Mouse (Mus musculus) neural tube, embryonic 14.5 days (tissue): ENCODE measurements around the gene Hmgb3. TPM values are rescaled to one million over a fixed set of nuclear protein-coding genes. Genes with fewer than 3 reads are reported as not detected.
A peak's percentile ranks its signal among the peaks of the same experiment; 100 is the strongest.
"Not testable (repeated sequence)": the region's sequence is repeated elsewhere in the genome, so short reads cannot be mapped to it uniquely, and the experiment has no call there.

ENCODE experiments used
- ATAC-seq: fragments of 200-750 bp; cut with Nextera tagmentation; 2 replicates; pipeline ENCODE4 v1.8.0; 2017; ENCODE audit warnings: low read depth, mild to moderate bottlenecking, moderate TSS enrichment, moderate library complexity
- H3K27ac ChIP-seq: fragments of 300-500 bp; sonication (generic); 2 replicates; pipeline ENCODE4 v1.5.1; 2014; ENCODE audit warnings: low read depth, mild to moderate bottlenecking, control low read depth, low read length, moderate library complexity, mixed read lengths
- H3K27me3 ChIP-seq: fragments of 300-500 bp; sonication (generic); 2 replicates; pipeline ENCODE4 v1.6.1; 2014; ENCODE audit warnings: low read length; ENCODE audit not compliant: control insufficient read depth, insufficient read depth
- H3K36me3 ChIP-seq: fragments of 300-500 bp; sonication (generic); 2 replicates; pipeline ENCODE4 v1.6.1; 2014; ENCODE audit warnings: low read length, mixed read lengths; ENCODE audit not compliant: control insufficient read depth, insufficient read depth
- H3K4me1 ChIP-seq: fragments of 300-500 bp; sonication (generic); 2 replicates; pipeline ENCODE4 v1.6.1; 2014; ENCODE audit warnings: low read length; ENCODE audit not compliant: control insufficient read depth, insufficient read depth
- H3K4me2 ChIP-seq: fragments of 300-500 bp; sonication (generic); 2 replicates; pipeline ENCODE4 v1.6.1; 2014; ENCODE audit warnings: mild to moderate bottlenecking, low read depth, low read length, control low read depth
- H3K4me3 ChIP-seq: fragments of 300-500 bp; sonication (generic); 2 replicates; pipeline ENCODE4 v1.5.1; 2014; ENCODE audit warnings: low read depth, low read length, control low read depth, mixed read lengths
- H3K9ac ChIP-seq: fragments of 300-500 bp; sonication (generic); replicated peaks from 2 replicates; pipeline ENCODE4 v1.6.1; 2014; ENCODE audit warnings: low read depth, mild to moderate bottlenecking, control low read depth, low read length, mixed read lengths
- H3K9me3 ChIP-seq: fragments of 300-500 bp; sonication (generic); 2 replicates; pipeline ENCODE4 v1.6.1; 2016; ENCODE audit warnings: low read length; ENCODE audit not compliant: control insufficient read depth
- WGBS: fragments of 180-500 bp; shearing (Covaris S2); extraction: QIAGEN DNeasy Blood & Tissue Kit; methylation state at CpG from one replicate; pipeline ENCODE4 v1.1.7; 2014; 5-methylcytosine and 5-hydroxymethylcytosine counted together
- polyA plus RNA-seq: library from polyadenylated mRNA; unstranded; fragments of >200 nt; fragmentation: Nextera tagmentation; extraction: Ambion mirVana; gene quantifications from 2 replicates; pipeline ENCODE4 v1.2.1, GENCODE M21; 2014

The Hmgb3 gene
- polyA plus RNA-seq, result 378 and 434 TPM in 2 replicates

- H3K4me1 ChIP-seq, result no peaks in the 10 kb centered on the region
- H3K4me3 ChIP-seq, result peak within 1 kb of the TSS; percentile 64
- no peaks in the 10 kb centered on the region for H3K27me3 ChIP-seq
- H3K9me3 ChIP-seq, result no peaks in the 10 kb centered on the region
- peak; percentile 97 for ATAC-seq
- H3K36me3 ChIP-seq, result no peaks in the 10 kb centered on the region
- 30% methylated on average over 47 of the region's 59 CpGs for WGBS
- H3K4me2 ChIP-seq, result peak within 1 kb of the TSS; percentile 54
- peak within 1 kb of the TSS; percentile 96 for H3K27ac ChIP-seq
- H3K9ac ChIP-seq, result peak within 1 kb of the TSS; percentile 82
Measured at GRCm38 (mm10) chrX:71555415-71556114, at the start of gene Hmgb3. Gene Hmgb3, plus strand, starts transcription at chrX:71555918.

DNA sequence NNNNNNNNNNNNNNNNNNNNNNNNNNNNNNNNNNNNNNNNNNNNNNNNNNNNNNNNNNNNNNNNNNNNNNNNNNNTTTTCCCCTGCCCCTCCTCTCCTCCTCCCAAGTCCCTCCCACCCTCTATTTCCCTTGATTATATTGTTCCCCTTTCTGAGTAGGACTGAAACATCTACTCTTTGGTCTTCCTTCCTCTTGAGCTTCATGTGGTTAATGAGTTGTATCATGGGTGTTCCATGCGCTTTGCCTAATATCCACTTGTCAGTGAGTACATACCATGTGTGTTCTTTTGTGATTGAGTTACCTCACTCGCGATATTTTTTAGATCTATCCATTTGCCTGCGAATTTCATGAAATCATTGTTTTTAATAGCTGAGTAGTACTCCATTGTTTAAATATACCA lies 49.1 kb upstream of the Hmgb3 start:
- not testable (repeated sequence) for H3K27ac ChIP-seq, H3K4me1 ChIP-seq, H3K9ac ChIP-seq, ATAC-seq, H3K4me2 ChIP-seq, H3K4me3 ChIP-seq, H3K27me3 ChIP-seq, H3K9me3 ChIP-seq, H3K36me3 ChIP-seq
- 89% methylated on average over 4 of the region's 4 CpGs for WGBS

DNA sequence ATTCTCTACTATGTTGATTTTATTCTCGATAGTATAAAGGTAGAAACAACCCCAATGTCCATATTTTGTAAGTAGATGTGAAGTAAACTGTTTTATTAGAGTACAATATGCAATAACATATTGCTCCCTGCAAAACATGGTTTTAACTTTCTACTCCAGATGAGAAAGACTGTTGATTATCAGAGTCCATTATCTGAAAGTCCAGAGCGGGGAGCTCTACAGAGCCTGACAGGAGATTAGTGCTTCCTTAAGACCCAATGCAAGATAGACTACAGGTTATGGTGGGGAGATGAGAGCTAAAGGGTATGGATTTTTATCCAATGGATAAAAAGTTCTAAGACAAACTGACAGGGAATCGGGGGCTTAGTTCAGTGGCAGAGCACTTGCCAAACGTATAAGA lies 36.5 kb upstream of the Hmgb3 start:
- Histone ChIP-seq H3K27me3 (no peaks in the 10 kb centered on the region), H3K4me1 (no peaks in the 10 kb centered on the region), H3K27ac (no peak overlapping the region), H3K9ac (no peak overlapping the region), H3K36me3 (no peaks in the 10 kb centered on the region), H3K9me3 (no peaks in the 10 kb centered on the region), H3K4me3 (no peak overlapping the region), H3K4me2 (no peak overlapping the region)
- WGBS, result 90% methylated on average over 4 of the region's 4 CpGs
- ATAC-seq, result no peak

GRCm38 (mm10) chrX:71522889-71523288 lies 32.8 kb upstream of the Hmgb3 start:
- no peaks in the 10 kb centered on the region for H3K9me3 ChIP-seq
- H3K4me1 ChIP-seq, result no peaks in the 10 kb centered on the region
- H3K36me3 ChIP-seq, result no peaks in the 10 kb centered on the region
- 87% methylated on average over 3 of the region's 3 CpGs for WGBS
- H3K4me2 ChIP-seq, result no peak overlapping the region
- H3K27me3 ChIP-seq, result no peaks in the 10 kb centered on the region
- no peak overlapping the region for H3K27ac ChIP-seq
- no peak overlapping the region for H3K9ac ChIP-seq
- H3K4me3 ChIP-seq, result no peak overlapping the region
- no peak for ATAC-seq

DNA sequence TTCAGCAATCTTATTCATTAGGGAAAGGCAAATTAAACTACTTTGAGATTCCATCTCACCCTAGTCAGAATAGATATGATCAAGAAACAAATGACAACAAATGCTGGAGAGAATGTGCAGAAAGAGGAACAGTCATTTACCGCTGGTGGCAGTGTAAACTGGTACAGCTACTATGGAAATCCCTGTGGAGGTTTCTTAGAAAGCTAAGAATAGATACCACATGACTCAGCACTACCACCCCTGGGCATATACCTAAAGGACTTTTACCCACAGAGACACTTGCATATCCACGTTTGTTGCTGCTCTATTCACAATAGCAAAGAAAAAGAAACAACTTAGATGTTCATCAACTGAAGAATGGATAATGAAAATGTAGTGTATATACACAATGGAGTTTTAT lies 31.4 kb upstream of the Hmgb3 start:
- H3K4me2 ChIP-seq, result no peak overlapping the region
- 0 out of 2 replicates have a peak, but pooled peaks cover 2% of the 10 kb centered on the region for H3K4me1 ChIP-seq
- no peaks in the 10 kb centered on the region for H3K9me3 ChIP-seq
- ATAC-seq, result no peak
- no peaks in the 10 kb centered on the region for H3K36me3 ChIP-seq
- no peak overlapping the region for H3K9ac ChIP-seq
- WGBS, result 80% methylated on average over 2 of the region's 2 CpGs
- H3K27me3 ChIP-seq, result no peaks in the 10 kb centered on the region
- no peak overlapping the region for H3K27ac ChIP-seq
- no peak overlapping the region for H3K4me3 ChIP-seq

GRCm38 (mm10) chrX:71525593-71526299 lies 30.0 kb upstream of the Hmgb3 start:
- Histone ChIP-seq H3K36me3 (no peaks in the 10 kb centered on the region), H3K9me3 (no peaks in the 10 kb centered on the region), H3K4me2 (no peak overlapping the region), H3K4me3 (no peak overlapping the region), H3K27ac (no peak overlapping the region), H3K27me3 (no peaks in the 10 kb centered on the region), H3K4me1 (0 out of 2 replicates have a peak, but pooled peaks cover 2% of the 10 kb centered on the region), H3K9ac (no peak overlapping the region)
- ATAC-seq, result no peak
- WGBS, result 78% methylated on average over 3 of the region's 3 CpGs

DNA sequence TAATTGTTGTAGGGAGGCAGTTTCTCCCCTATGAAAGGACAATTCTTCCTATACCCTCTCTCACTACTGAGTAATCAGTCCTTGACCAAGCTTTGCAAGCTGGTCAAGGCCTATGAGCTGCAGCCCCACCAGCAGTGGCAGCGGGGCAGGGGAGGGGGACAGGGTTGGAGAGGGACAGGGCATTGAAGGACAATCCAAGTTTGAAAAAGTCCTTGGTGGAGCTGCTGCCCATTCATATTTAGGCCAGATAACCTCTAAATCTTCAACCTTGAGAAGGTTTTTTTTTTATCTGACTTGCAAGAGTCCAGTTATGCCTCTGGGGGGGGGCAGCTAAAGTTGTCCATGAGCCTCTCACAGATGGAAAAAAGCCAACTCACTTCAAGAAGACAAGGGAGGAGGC lies 28.3 kb upstream of the Hmgb3 start:
- H3K4me1 ChIP-seq, result 0 out of 2 replicates have a peak, but pooled peaks cover 2% of the 10 kb centered on the region
- H3K4me3 ChIP-seq, result no peak overlapping the region
- 78% methylated on average over 1 of the region's 1 CpGs for WGBS
- no peak for ATAC-seq
- no peaks in the 10 kb centered on the region for H3K36me3 ChIP-seq
- no peaks in the 10 kb centered on the region for H3K9me3 ChIP-seq
- H3K27ac ChIP-seq, result no peak overlapping the region
- no peak overlapping the region for H3K9ac ChIP-seq
- H3K4me2 ChIP-seq, result no peak overlapping the region
- H3K27me3 ChIP-seq, result no peaks in the 10 kb centered on the region

- peak overlapping the region; percentile 50; the same call in 1 of the 2 replicates for H3K27ac ChIP-seq
- 0 out of 2 replicates have a peak, but pooled peaks cover 2% of the 10 kb centered on the region for H3K4me1 ChIP-seq
- 37% methylated on average over 3 of the region's 3 CpGs for WGBS
- peak; percentile 72 for ATAC-seq
- no peak overlapping the region for H3K4me3 ChIP-seq
- no peak overlapping the region for H3K4me2 ChIP-seq
- no peaks in the 10 kb centered on the region for H3K27me3 ChIP-seq
- H3K9me3 ChIP-seq, result no peaks in the 10 kb centered on the region
- no peaks in the 10 kb centered on the region for H3K36me3 ChIP-seq
- no peak overlapping the region for H3K9ac ChIP-seq
Measured at GRCm38 (mm10) chrX:71528150-71528549, 27.6 kb upstream of the Hmgb3 start.

GRCm38 (mm10) chrX:71528646-71529045 lies 27.1 kb upstream of the Hmgb3 start:
- Histone ChIP-seq H3K4me3 (no peak overlapping the region), H3K4me1 (0 out of 2 replicates have a peak, but pooled peaks cover 2% of the 10 kb centered on the region), H3K9ac (no peak overlapping the region), H3K27me3 (no peaks in the 10 kb centered on the region), H3K27ac (peak overlapping the region; percentile 50; the same call in 1 of the 2 replicates), H3K36me3 (no peaks in the 10 kb centered on the region), H3K9me3 (no peaks in the 10 kb centered on the region), H3K4me2 (no peak overlapping the region)
- ATAC-seq, result peak; percentile 93
- 28% methylated on average over 6 of the region's 6 CpGs for WGBS
